Mouse (Mus musculus): ENCODE results near the gene Coro7.

DNA sequence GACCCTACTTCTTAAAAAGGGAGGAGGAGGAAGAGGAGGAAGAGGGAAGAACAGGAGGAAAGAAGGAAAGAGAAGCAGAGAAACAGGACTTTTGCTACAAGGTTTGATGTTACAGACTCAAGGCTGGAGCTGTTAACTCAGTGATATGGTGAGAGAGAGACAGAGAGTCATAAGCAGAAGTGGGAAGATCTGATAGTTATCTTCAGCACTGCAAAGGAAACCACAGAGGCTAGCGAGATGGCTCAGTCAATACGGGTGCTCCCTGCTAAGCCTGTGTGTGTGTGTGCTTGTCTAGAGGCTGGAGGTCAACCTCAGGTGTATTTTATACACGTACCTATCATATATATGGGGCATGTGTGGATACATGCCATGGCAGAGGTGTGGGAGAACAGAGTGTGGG, 95.8 kb downstream of the Coro7 start:
- TF ChIP-seq CTCF (IDR thresholded peaks at IDR 0.05; ENCODE audit: borderline replicate concordance, extremely low read depth, insufficient read depth, insufficient read length) (no peak), POLR2A (IDR thresholded peaks at IDR 0.05; ENCODE audit: borderline replicate concordance, extremely low read depth, insufficient read depth, insufficient read length, poor library complexity, severe bottlenecking) (no peak)

Data from brain, embryonic 14.5 days (tissue).